Mouse (Mus musculus) limb, embryonic 12.5 days (tissue): Measurements from ENCODE around the gene Vmn1r213. TPM values are rescaled to one million over a fixed set of nuclear protein-coding genes. Genes with fewer than 3 reads are reported as not detected.

Experiments used
- ATAC-seq: fragments of 200-750 bp; cut with Nextera tagmentation; 2 replicates; pipeline ENCODE4 v1.8.0; 2017; ENCODE audit warnings: low read depth, moderate TSS enrichment; ENCODE audit not compliant: insufficient number of reproducible peaks, insufficient read depth, low FRiP score, low TSS enrichment
- H3K27ac ChIP-seq: fragments of 300-500 bp; sonication (generic); 2 replicates; pipeline ENCODE4 v1.5.1; 2016; ENCODE audit warnings: mild to moderate bottlenecking, moderate library complexity
- H3K27me3 ChIP-seq: fragments of 300-500 bp; sonication (generic); 2 replicates; pipeline ENCODE4 v1.6.1; 2016; ENCODE audit warnings: mild to moderate bottlenecking, moderate library complexity
- H3K36me3 ChIP-seq: fragments of 300-500 bp; sonication (generic); 2 replicates; pipeline ENCODE4 v1.6.1; 2016; ENCODE audit warnings: mild to moderate bottlenecking, moderate library complexity
- H3K4me1 ChIP-seq: fragments of 300-500 bp; sonication (generic); replicated peaks from 2 replicates; pipeline ENCODE4 v1.6.1; 2016
- H3K4me2 ChIP-seq: fragments of 300-500 bp; sonication (generic); 2 replicates; pipeline ENCODE4 v1.6.1; 2016; ENCODE audit warnings: mild to moderate bottlenecking, moderate library complexity
- H3K4me3 ChIP-seq: fragments of 300-500 bp; sonication (generic); replicated peaks from 2 replicates; pipeline ENCODE4 v1.5.1; 2016; ENCODE audit warnings: mild to moderate bottlenecking
- H3K9ac ChIP-seq: fragments of 300-500 bp; sonication (generic); replicated peaks from 2 replicates; pipeline ENCODE4 v1.6.1; 2016; ENCODE audit warnings: mild to moderate bottlenecking, moderate library complexity
- H3K9me3 ChIP-seq: fragments of 300-500 bp; sonication (generic); 2 replicates; pipeline ENCODE4 v1.6.1; 2016; ENCODE audit warnings: mild to moderate bottlenecking, moderate library complexity
- WGBS: fragments of 180-500 bp; shearing (Covaris S2); methylation state at CpG from one replicate; pipeline ENCODE4 v1.1.7; 2016; 5-methylcytosine and 5-hydroxymethylcytosine counted together
- polyA plus RNA-seq: library from polyadenylated mRNA; unstranded; fragments of >200 nt; fragmentation: Nextera tagmentation; extraction: Ambion mirVana; gene quantifications from 2 replicates; pipeline ENCODE4 v1.2.1, GENCODE M21; 2016

The Vmn1r213 gene
- not detected in 2 replicates for polyA plus RNA-seq

DNA sequence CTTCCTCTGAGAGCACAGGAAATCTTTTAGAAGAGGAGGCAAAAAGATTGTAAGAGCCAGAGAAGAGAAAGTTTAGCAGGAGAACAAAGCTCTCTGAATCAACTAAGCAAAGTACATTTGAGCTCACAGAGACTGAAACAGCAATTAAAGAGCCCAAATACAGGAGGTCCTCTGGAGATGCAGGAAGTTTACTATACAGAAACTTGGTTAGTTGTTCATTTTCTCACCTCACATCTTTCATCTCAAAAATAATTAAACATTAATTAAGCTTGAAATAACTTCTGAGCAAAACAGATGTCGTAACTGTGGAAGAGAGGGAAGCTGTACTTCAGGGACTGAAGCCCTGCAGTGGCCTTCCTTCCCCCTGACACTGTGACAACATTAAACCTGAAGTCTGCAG lies at the start of gene Vmn1r213:
TSS of gene Vmn1r213 (plus strand) at position 301 of the 400 bp plus-strand sequence.
- no peak for ATAC-seq
- Histone ChIP-seq H3K27ac (no peak within 1 kb of the TSS), H3K36me3 (no peaks in the 10 kb centered on the region), H3K27me3 (no peaks in the 10 kb centered on the region), H3K4me1 (no peaks in the 10 kb centered on the region), H3K4me2 (no peak within 1 kb of the TSS), H3K4me3 (no peak within 1 kb of the TSS), H3K9me3 (0 out of 2 replicates have a peak, but pooled peaks cover 5% of the 10 kb centered on the region), H3K9ac (no peak within 1 kb of the TSS)
- WGBS, result 73% methylated on average over 1 of the region's 1 CpGs

DNA sequence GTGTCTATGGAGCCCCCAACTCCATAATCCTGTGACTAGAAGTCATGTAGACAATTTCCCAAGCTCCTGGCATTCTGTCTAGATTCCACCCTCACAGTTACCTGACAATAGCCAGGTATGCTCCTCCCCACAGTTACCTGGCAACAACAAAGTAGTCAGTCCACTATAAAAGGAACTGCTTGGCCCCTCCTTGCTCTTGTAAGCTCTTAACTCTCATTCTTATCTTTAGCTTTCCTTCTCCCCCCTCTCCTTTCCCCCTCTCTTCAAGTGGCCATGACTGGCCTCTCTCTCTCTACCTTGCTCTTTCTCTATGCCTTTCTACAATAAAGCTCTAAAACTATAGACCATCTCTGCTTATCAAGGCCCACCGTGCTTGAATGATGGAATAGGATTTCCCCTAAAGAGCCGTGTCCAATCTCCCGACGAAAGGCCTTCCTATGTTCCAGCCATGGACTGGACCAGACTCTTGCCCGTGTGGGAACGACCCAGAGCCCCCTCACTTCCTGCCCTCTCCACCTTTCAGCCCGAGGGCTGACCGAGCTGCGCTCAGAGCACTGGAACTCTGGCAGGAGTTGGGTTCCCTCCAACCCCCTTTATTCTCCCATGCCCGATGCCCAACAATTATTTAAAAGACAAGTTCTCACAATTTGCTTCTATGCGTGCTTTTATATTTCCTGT lies 17.1 kb upstream of the Vmn1r213 start:
- Histone ChIP-seq H3K27ac (no peak overlapping the region), H3K27me3 (no peaks in the 10 kb centered on the region), H3K9ac (no peak overlapping the region), H3K36me3 (no peaks in the 10 kb centered on the region), H3K4me1 (no peaks in the 10 kb centered on the region), H3K4me2 (no peak overlapping the region), H3K4me3 (no peak overlapping the region), H3K9me3 (peaks cover 5% of the 10 kb centered on the region; the same call in 1 of the 2 replicates)
- 84% methylated on average over 11 of the region's 11 CpGs for WGBS
- no peak for ATAC-seq

DNA sequence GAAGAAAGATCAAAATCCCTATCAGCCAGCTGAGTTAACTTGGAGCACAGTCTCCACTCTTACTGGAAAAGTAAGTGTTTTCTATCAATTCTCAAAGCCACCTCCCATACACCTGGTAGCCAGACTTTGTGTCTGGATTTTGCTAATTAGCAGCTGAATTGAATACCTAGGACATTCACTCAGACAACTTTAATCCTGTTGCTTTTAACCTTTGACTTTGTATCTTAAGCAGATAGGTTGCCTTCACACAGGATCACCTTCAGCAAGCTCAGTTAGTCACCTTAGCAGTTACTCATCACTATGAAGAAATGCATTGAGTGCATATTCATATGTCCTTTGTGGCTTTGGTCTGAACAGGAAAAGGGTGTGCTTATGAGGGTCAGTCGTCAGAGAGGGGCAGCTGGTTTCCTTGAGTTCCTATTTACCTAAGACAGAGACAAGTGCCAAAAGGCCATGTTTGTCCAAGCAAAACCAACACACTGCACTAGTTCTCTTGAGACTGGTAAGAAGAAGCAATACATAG lies 15.2 kb upstream of the Vmn1r213 start:
- no peaks in the 10 kb centered on the region for H3K4me1 ChIP-seq
- no peaks in the 10 kb centered on the region for H3K27me3 ChIP-seq
- no peak overlapping the region for H3K4me3 ChIP-seq
- H3K27ac ChIP-seq, result no peak overlapping the region
- no peaks in the 10 kb centered on the region for H3K36me3 ChIP-seq
- peaks cover 2% of the 10 kb centered on the region; the same call in 1 of the 2 replicates for H3K9me3 ChIP-seq
- WGBS, result 44% methylated on average over 1 of the region's 1 CpGs
- no peak overlapping the region for H3K4me2 ChIP-seq
- H3K9ac ChIP-seq, result no peak overlapping the region
- no peak for ATAC-seq

DNA sequence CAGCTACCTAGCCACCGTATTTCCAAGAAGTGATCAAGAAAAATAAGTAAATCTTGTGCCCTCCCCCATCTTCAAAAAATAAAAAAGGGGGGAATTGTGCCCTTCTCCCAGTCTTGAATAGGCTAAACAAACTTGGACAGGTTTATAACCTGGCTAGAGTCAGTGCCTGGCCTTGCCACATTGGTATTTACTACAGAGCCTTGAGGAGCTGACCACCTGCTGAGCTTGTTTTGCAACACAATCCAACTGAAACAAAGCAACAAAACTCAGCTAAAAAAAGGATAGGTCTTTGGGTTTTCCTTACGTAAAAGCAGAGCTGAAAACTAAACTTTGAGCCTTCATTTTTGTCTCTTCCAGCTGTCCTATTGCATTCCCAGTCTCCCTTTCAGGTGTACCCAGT lies 14.7 kb upstream of the Vmn1r213 start:
- Histone ChIP-seq H3K4me2 (no peak overlapping the region), H3K4me3 (no peak overlapping the region), H3K27ac (no peak overlapping the region), H3K9me3 (peaks cover 2% of the 10 kb centered on the region; the same call in 1 of the 2 replicates), H3K4me1 (no peaks in the 10 kb centered on the region), H3K36me3 (no peaks in the 10 kb centered on the region), H3K9ac (no peak overlapping the region), H3K27me3 (no peaks in the 10 kb centered on the region)
- WGBS, result 68% methylated on average over 2 of the region's 2 CpGs
- ATAC-seq, result no peak

DNA sequence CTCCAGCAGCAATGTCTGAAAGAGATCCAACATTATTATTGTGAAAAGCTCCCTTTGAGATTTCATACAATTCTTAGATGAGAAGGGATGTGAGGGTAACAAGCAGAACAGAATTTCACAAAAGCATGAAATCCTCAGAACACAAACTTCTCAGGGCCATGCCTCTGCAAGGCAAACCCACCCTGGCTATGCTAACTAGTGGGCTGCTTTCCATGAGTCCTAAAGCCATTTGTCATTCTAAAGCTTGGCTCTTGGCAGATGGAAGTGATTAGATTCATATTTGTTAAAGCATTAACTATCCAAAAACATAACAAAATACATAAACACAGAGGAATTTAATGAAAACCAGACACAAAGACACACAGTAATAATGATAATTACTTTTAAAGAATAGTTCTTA lies 10.7 kb downstream of the Vmn1r213 start:
- Histone ChIP-seq H3K4me3 (no peak overlapping the region), H3K4me2 (no peak overlapping the region), H3K9me3 (no peaks in the 10 kb centered on the region), H3K4me1 (no peaks in the 10 kb centered on the region), H3K27me3 (no peaks in the 10 kb centered on the region), H3K36me3 (no peaks in the 10 kb centered on the region), H3K27ac (no peak overlapping the region), H3K9ac (no peak overlapping the region)
- ATAC-seq, result no peak

DNA sequence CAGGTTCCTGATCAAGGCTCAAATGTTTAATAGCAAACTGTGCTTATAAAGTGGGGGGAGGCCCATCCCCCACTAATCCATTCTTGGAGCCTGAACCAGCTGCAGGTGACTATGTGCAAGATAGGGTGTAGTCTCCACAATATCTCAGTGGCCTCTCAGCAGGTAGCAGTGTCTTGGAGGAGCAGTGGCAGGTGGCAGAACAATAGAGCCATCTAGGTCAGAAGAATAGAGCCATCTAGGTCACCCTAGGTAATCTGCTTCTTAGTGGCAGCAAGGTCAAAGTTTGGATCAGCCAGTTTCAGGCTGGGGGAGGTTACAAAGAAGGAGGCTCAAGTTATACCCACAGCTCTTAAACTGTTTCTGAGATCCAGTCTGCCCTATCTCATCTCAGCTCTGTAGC lies 17.4 kb downstream of the Vmn1r213 start:
- H3K4me1 ChIP-seq, result no peaks in the 10 kb centered on the region
- H3K4me2 ChIP-seq, result no peak overlapping the region
- no peak overlapping the region for H3K27ac ChIP-seq
- H3K9ac ChIP-seq, result no peak overlapping the region
- no peaks in the 10 kb centered on the region for H3K9me3 ChIP-seq
- no peak overlapping the region for H3K4me3 ChIP-seq
- H3K27me3 ChIP-seq, result no peaks in the 10 kb centered on the region
- no peaks in the 10 kb centered on the region for H3K36me3 ChIP-seq
- no peak for ATAC-seq

DNA sequence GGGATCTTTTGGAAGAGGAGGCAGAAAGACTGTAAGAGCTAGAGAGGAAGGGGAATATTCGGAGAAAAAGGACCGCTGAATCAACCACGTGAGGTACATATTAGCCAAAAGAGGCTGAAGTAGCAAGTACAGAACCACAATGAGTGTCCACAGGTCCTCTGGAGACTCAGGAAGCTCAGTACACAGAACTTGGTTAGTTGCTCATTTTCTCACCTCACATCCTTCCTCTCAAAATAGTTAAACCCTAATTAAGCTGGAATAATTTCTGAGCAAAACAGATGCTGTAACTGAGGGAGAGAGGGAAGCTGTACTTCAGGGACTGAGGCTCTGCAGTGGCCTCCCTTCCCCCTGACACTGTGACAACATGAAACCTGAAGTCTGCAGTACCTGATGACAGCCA lies 22.7 kb downstream of the Vmn1r213 start, which contains the start of gene Vmn1r214:
TSS of gene Vmn1r214 (plus strand) at position 301 of the 400 bp plus-strand sequence.
- no peaks in the 10 kb centered on the region for H3K9me3 ChIP-seq
- no peak within 1 kb of the TSS for H3K4me3 ChIP-seq
- H3K4me2 ChIP-seq, result no peak within 1 kb of the TSS
- H3K36me3 ChIP-seq, result no peaks in the 10 kb centered on the region
- no peak for ATAC-seq
- no peaks in the 10 kb centered on the region for H3K27me3 ChIP-seq
- H3K27ac ChIP-seq, result no peak within 1 kb of the TSS
- H3K9ac ChIP-seq, result no peak within 1 kb of the TSS
- no peaks in the 10 kb centered on the region for H3K4me1 ChIP-seq
- 81% methylated on average over 3 of the region's 3 CpGs for whole genome bisulfite sequencing

DNA sequence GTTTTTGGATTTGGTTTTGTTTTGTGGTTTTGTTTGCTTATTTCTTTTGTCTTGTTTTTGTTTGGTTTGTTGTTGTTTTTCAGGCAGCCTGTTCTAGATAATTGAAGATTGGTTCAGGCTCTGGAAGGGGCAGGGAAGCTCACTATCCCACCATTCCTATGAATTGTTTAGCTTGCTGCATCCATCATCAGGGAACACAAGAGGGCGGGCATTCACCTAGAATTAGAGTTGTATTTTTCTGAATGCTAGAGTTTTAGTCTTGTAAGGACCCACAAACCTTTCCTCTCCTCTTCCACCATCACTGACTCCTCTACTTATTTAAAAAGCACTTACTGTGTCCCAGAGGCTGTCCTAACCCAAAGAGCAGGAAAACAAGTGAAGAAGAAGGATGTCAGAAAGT lies 50.3 kb downstream of the Vmn1r213 start:
- Histone ChIP-seq H3K4me3 (no peak overlapping the region), H3K27ac (no peak overlapping the region), H3K4me2 (no peak overlapping the region), H3K27me3 (no peaks in the 10 kb centered on the region), H3K9me3 (no peaks in the 10 kb centered on the region), H3K9ac (no peak overlapping the region), H3K4me1 (no peaks in the 10 kb centered on the region), H3K36me3 (no peaks in the 10 kb centered on the region)
- WGBS, result 39% methylated on average over 1 of the region's 1 CpGs
- ATAC-seq, result no peak

Other genes with a start within 250 kb of the Vmn1r213 start
- not detected in 2 replicates for gene Vmn1r208, start 230.3 kb upstream of the Vmn1r213 start, polyA plus RNA-seq
- gene Vmn1r209, start 198.0 kb upstream of the Vmn1r213 start, polyA plus RNA-seq, result not detected in 2 replicates
- not detected in 2 replicates for gene Vmn1r210, start 176.3 kb upstream of the Vmn1r213 start, polyA plus RNA-seq
- gene Vmn1r211, start 150.1 kb upstream of the Vmn1r213 start, polyA plus RNA-seq, result not detected in 2 replicates
- not detected in 2 replicates for gene Vmn1r212, start 123.5 kb upstream of the Vmn1r213 start, polyA plus RNA-seq
- gene Vmn1r214, start 22.8 kb downstream of the Vmn1r213 start, polyA plus RNA-seq, result not detected in 2 replicates
- gene Vmn1r215, start 60.4 kb downstream of the Vmn1r213 start, polyA plus RNA-seq, result not detected in 2 replicates
- gene Vmn1r217, start 110.6 kb downstream of the Vmn1r213 start, polyA plus RNA-seq, result not detected in 2 replicates
- not detected in 2 replicates for gene Vmn1r218, start 125.5 kb downstream of the Vmn1r213 start, polyA plus RNA-seq
- not detected in 2 replicates for gene Vmn1r219, start 151.7 kb downstream of the Vmn1r213 start, polyA plus RNA-seq
- gene Vmn1r220, start 180.3 kb downstream of the Vmn1r213 start, polyA plus RNA-seq, result not detected in 2 replicates
- not detected in 2 replicates for gene Vmn1r221, start 206.5 kb downstream of the Vmn1r213 start, polyA plus RNA-seq
- not detected in 2 replicates for gene Vmn1r222, start 228.3 kb downstream of the Vmn1r213 start, polyA plus RNA-seq
- gene Vmn1r223, start 239.5 kb downstream of the Vmn1r213 start, polyA plus RNA-seq, result not detected in 2 replicates